Mouse (Mus musculus): Measurements from ENCODE around the gene Ptchd4. TPM values are rescaled to one million over a fixed set of nuclear protein-coding genes. Genes with fewer than 3 reads are reported as not detected.

Ptchd4 gene
- 0.09 and 0.21 TPM in 2 replicates for total RNA-seq (2012; rRNA removed)

DNA sequence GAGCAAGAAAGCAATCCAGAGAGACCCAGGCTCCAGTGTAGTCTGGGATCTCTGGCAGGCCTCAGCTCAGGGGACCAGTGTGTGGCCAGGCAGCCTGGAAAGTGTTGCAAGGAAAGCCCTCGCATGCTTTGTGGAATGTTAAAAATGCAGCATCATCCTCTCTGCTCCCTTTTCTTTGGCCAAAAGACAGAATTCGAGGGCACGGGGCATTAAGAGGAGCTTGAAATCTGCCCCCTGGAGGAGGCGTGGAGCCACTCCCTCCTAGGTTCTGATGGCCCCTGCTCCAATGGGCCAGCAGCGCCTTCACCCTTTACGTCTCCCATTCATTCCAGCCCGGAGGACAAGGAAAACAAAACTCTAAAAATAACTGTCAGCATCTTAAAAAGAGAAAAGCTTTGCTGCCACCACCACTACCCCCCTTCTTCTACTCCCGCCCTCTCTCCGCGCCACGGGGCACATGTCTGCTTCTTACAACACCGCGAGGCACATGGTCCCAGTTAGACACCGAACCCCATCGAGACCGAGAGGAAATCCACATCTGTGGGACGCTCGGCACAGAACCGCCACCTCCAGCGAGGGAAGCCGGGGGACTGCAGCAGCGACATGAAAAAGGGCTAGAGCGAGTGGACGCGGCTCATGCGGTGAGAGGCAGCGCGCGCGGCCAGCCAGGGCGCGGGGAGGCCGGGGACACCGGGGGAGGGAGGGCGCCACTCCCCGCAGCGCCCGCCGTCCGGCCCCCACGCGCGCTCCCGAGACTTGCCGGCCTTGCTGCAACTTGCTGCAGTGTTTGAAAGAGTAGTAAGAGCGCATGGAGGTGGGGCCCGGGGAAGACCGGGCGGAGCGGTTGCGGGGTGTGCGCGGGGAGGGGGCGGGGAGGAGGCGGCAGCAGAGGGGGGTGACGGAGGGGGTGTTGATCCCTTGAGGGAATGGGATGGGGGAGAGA, at the start of gene Ptchd4:
Gene Ptchd4, plus strand, starts transcription at position 279 of the 943 bp plus-strand sequence.
- no peaks in the 10 kb centered on the region for H3K36me3 ChIP-seq (ENCODE audit: control insufficient read depth, insufficient read depth, low read length, poor library complexity, severe bottlenecking)
- DNase-seq (ENCODE audit: low read depth, low spot score): peak; percentile 15
- H3K4me3 ChIP-seq (ENCODE audit: insufficient read depth in 1 of 2, low read depth in 1 of 2, low read length in 2 of 2, poor library complexity in 1 of 2, severe bottlenecking in 1 of 2): peak within 1 kb of the TSS; percentile 68 to 69
- TF ChIP-seq MAFK (IDR thresholded peaks at IDR 0.05; ENCODE audit: insufficient read depth, low read depth, low read length): 0 out of 2 replicates have a peak, but pooled peaks have one; percentile 18
- TF ChIP-seq HCFC1 (IDR thresholded peaks at IDR 0.05; ENCODE audit: borderline replicate concordance, insufficient read depth, low read length): no peak
- 0 out of 2 replicates have a peak, but pooled peaks have one; percentile 2 for TF ChIP-seq ZC3H11A (IDR thresholded peaks at IDR 0.05; ENCODE audit: borderline replicate concordance, low read depth, low read length)
- peak within 1 kb of the TSS; percentile 58; the same call in 1 of the 2 replicates for H3K9ac ChIP-seq (ENCODE audit: insufficient read depth, low read depth, low read length, poor library complexity, severe bottlenecking)
- in situ Hi-C loops (cut with MboI; ENCODE audit: low sequenced_read_pairs in 2 of 2, unreplicated experiment in 2 of 2): no loop called here
- H3K27ac ChIP-seq (ENCODE audit: insufficient read depth, low read depth, low read length, poor library complexity, severe bottlenecking): no peak within 1 kb of the TSS
- no peaks in the 10 kb centered on the region for H3K4me1 ChIP-seq (ENCODE audit: control insufficient read depth in 2 of 2, insufficient read depth in 2 of 2, low read length in 2 of 2, poor library complexity in 1 of 2)
- no peaks in the 10 kb centered on the region for H3K9me3 ChIP-seq (ENCODE audit: control insufficient read depth, insufficient read depth, low read depth, low read length)

- Histone ChIP-seq H3K9me3 (ENCODE audit: control insufficient read depth, insufficient read depth, low read depth, low read length) (no peaks in the 10 kb centered on the region), H3K27ac (ENCODE audit: insufficient read depth, low read depth, low read length, poor library complexity, severe bottlenecking) (no peak overlapping the region), H3K4me3 (ENCODE audit: insufficient read depth in 1 of 2, low read depth in 1 of 2, low read length in 2 of 2, poor library complexity in 1 of 2, severe bottlenecking in 1 of 2) (no peak overlapping the region), H3K9ac (ENCODE audit: insufficient read depth, low read depth, low read length, poor library complexity, severe bottlenecking) (no peak overlapping the region), H3K4me1 (ENCODE audit: control insufficient read depth in 2 of 2, insufficient read depth in 2 of 2, low read length in 2 of 2, poor library complexity in 1 of 2) (no peaks in the 10 kb centered on the region), H3K36me3 (ENCODE audit: control insufficient read depth, insufficient read depth, low read length, poor library complexity, severe bottlenecking) (no peaks in the 10 kb centered on the region)
- TF ChIP-seq CHD2 (IDR thresholded peaks at IDR 0.05; ENCODE audit: low read depth, low read length): no peak
- no peak for TF ChIP-seq ZC3H11A (IDR thresholded peaks at IDR 0.05; ENCODE audit: borderline replicate concordance, low read depth, low read length)
- TF ChIP-seq ZNF384 (IDR thresholded peaks at IDR 0.05; ENCODE audit: low read depth, low read length): no peak
- no peak for TF ChIP-seq MAFK (IDR thresholded peaks at IDR 0.05; ENCODE audit: insufficient read depth, low read depth, low read length)
- TF ChIP-seq HCFC1 (IDR thresholded peaks at IDR 0.05; ENCODE audit: borderline replicate concordance, insufficient read depth, low read length): no peak
- no peak for DNase-seq (ENCODE audit: low read depth, low spot score)
- in situ Hi-C loops (cut with MboI; ENCODE audit: low sequenced_read_pairs in 2 of 2, unreplicated experiment in 2 of 2): no loop called here
Observed at GRCm38 (mm10) chr17:42276861-42277260, 38.9 kb upstream of the Ptchd4 start.

DNA sequence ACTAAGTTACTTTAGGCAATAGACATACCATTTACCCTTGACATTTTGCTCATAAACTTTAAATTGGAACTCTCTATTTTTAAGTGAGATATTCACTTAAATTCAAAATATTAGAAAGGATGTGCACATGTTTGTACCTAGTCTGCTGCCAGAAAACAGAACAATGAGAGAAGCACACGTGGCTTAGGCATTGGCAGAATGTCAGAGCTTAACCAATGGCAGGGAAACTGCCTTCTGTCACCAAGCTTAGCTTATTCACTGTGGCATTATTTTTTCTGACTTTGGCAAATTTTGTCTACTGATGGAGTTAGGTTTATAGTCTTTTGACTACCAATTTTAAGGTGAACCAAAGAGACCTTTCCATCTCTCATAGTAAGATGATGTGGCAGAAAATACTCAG, 31.4 kb upstream of the Ptchd4 start:
- Histone ChIP-seq H3K4me1 (ENCODE audit: control insufficient read depth in 2 of 2, insufficient read depth in 2 of 2, low read length in 2 of 2, poor library complexity in 1 of 2) (no peaks in the 10 kb centered on the region), H3K36me3 (ENCODE audit: control insufficient read depth, insufficient read depth, low read length, poor library complexity, severe bottlenecking) (no peaks in the 10 kb centered on the region), H3K9me3 (ENCODE audit: control insufficient read depth, insufficient read depth, low read depth, low read length) (peaks cover 3% of the 10 kb centered on the region; the same call in 1 of the 2 replicates), H3K4me3 (ENCODE audit: insufficient read depth in 1 of 2, low read depth in 1 of 2, low read length in 2 of 2, poor library complexity in 1 of 2, severe bottlenecking in 1 of 2) (no peak overlapping the region), H3K9ac (ENCODE audit: insufficient read depth, low read depth, low read length, poor library complexity, severe bottlenecking) (no peak overlapping the region), H3K27ac (ENCODE audit: insufficient read depth, low read depth, low read length, poor library complexity, severe bottlenecking) (no peak overlapping the region)
- no peak for DNase-seq (ENCODE audit: low read depth, low spot score)
- TF ChIP-seq CHD2 (IDR thresholded peaks at IDR 0.05; ENCODE audit: low read depth, low read length): no peak
- no peak for TF ChIP-seq ZNF384 (IDR thresholded peaks at IDR 0.05; ENCODE audit: low read depth, low read length)
- no peak for TF ChIP-seq MAFK (IDR thresholded peaks at IDR 0.05; ENCODE audit: insufficient read depth, low read depth, low read length)
- no peak for TF ChIP-seq ZC3H11A (IDR thresholded peaks at IDR 0.05; ENCODE audit: borderline replicate concordance, low read depth, low read length)
- TF ChIP-seq HCFC1 (IDR thresholded peaks at IDR 0.05; ENCODE audit: borderline replicate concordance, insufficient read depth, low read length): no peak
- in situ Hi-C loops (cut with MboI; ENCODE audit: low sequenced_read_pairs in 2 of 2, unreplicated experiment in 2 of 2): no loop called here

- in situ Hi-C loops (cut with MboI; ENCODE audit: low sequenced_read_pairs in 2 of 2, unreplicated experiment in 2 of 2): no loop called here
- Histone ChIP-seq H3K27ac (ENCODE audit: insufficient read depth, low read depth, low read length, poor library complexity, severe bottlenecking) (no peak overlapping the region), H3K9ac (ENCODE audit: insufficient read depth, low read depth, low read length, poor library complexity, severe bottlenecking) (no peak overlapping the region), H3K36me3 (ENCODE audit: control insufficient read depth, insufficient read depth, low read length, poor library complexity, severe bottlenecking) (no peaks in the 10 kb centered on the region), H3K9me3 (ENCODE audit: control insufficient read depth, insufficient read depth, low read depth, low read length) (peaks cover 3% of the 10 kb centered on the region; the same call in 1 of the 2 replicates), H3K4me1 (ENCODE audit: control insufficient read depth in 2 of 2, insufficient read depth in 2 of 2, low read length in 2 of 2, poor library complexity in 1 of 2) (no peaks in the 10 kb centered on the region), H3K4me3 (ENCODE audit: insufficient read depth in 1 of 2, low read depth in 1 of 2, low read length in 2 of 2, poor library complexity in 1 of 2, severe bottlenecking in 1 of 2) (no peak overlapping the region)
- no peak for TF ChIP-seq ZC3H11A (IDR thresholded peaks at IDR 0.05; ENCODE audit: borderline replicate concordance, low read depth, low read length)
- no peak for TF ChIP-seq ZNF384 (IDR thresholded peaks at IDR 0.05; ENCODE audit: low read depth, low read length)
- TF ChIP-seq HCFC1 (IDR thresholded peaks at IDR 0.05; ENCODE audit: borderline replicate concordance, insufficient read depth, low read length): no peak
- no peak for TF ChIP-seq CHD2 (IDR thresholded peaks at IDR 0.05; ENCODE audit: low read depth, low read length)
- TF ChIP-seq MAFK (IDR thresholded peaks at IDR 0.05; ENCODE audit: insufficient read depth, low read depth, low read length): no peak
- no peak for DNase-seq (ENCODE audit: low read depth, low spot score)
Observed at GRCm38 (mm10) chr17:42286255-42286654, 29.5 kb upstream of the Ptchd4 start.
